Mouse (Mus musculus) cerebellum, adult 11-12 months (tissue): ENCODE measurements at regions not wholly inside any gene's neighbourhood (a gene's known extent, or its start where the extent isn't known, plus 50 kb on each side); places are given as distances from the start of the nearest gene placed in this dataset.

Experiments
- DNase-seq: peaks from one replicate; pipeline ENCODE4 v3.0.0; 2022

DNA sequence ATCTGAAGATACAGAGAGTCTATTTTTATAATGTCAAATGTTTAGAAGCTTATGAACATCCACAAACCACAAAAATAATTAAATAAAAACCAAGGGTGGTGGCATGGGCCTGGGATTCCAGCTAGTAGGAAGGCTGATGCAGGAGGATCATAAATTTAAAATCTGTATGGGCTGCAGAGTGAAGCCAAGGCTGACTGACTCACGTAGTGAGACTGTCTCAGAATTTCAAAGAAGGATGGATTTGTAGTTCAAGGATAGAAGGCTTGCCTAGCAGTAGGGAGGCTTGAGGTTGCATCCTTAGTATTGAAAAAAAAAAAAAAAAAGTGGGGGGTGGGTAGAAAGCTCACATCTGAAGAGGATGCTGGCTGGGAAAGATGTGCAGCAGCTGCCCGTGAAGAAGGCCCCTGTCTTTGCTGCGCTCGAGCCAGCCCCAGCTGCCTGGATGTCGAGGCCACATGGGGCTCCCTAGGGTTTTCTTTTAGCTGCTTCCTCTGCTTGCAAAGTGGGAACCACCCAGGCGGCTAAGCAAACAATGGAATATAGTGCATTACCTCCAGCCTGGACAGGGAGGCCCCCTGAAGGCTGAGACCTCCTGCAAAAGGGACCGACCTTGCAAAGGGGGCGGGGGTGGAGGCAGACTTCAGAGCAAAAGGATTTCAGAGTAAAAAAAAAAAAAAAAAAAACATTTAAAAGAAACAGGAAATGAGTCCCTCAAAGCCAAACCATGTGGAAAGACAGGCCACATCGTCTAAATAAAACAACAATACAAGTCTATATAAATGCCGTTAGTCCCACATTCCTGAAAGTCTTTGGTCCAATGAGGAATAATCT is 101.3 kb downstream of the Tmco5 start:
- no peak for DNase-seq

- DNase-seq, result no peak
Measured at GRCm38 (mm10) chr2:116980692-116981091, 102.2 kb downstream of the Tmco5 start.

GRCm38 (mm10) chr2:116983351-116983750 is 104.9 kb downstream of the Tmco5 start:
- DNase-seq, result no peak

DNA sequence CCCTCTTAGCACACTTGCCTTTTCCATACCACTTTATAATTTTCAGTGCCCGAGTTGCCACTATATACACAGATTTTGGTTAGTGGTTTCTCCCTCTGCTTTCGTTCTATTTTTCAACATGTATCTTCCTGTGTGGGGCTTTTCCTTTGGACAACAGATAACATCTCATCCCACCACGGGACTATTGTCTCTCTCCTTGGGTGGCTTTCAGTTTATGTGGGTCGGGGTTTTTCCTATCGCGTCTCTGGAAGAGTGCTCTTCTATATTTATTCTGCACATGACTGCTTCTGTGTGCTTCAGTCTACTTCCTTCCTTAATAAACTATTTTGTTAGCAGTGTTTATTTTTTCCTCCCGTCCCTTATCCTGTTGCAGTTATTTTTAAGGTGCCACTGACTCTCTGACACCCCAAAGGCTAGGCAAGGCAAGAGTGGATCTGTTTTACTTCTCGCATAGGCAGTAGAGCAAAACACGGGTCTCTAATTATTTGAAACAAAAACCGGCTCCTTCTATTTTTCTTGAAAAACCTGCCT is 105.4 kb downstream of the Tmco5 start:
- no peak for DNase-seq

DNA sequence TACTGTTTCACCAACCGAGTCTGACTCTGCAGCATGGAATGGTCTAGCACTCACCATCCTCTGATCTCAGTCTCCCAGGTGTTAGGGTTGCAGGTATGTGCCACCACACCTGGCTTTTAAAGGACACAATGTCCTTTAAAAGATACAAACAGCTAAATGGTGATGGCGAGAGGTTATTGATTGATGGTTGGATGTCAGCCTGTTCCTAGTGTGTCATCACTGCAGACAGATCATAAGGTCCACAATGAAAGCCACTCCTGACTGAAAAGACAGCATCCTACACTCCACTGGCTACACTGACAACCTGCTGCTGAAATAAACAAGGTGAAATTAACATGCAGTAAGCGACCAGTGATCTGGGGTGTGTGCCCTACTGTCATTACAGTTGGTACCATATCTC is 106.1 kb downstream of the Tmco5 start:
- DNase-seq, result no peak

DNA sequence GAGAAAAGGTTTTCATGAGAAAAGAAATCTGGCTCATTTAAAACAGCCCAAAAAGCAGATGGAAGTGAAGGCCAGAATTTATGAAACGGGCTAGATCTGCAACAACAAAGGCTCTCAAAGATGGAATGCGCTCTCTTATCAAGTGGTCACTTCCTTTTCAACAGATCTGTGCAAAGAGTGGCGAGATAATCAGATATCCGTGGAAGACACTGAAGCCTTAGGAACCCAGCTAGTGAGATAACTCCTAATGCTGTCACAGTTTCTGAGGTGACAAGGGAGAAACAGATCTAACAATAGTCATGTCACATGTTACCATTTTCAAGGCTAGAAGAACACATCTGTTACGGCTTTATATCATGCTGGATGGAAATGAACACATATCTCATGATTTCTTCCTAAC is 107.1 kb downstream of the Tmco5 start:
- DNase-seq, result no peak

GRCm38 (mm10) chr2:116988953-116989674 is 110.6 kb downstream of the Tmco5 start:
- no peak for DNase-seq

- no peak for DNase-seq
Measured at GRCm38 (mm10) chr2:116990106-116990505, 111.6 kb downstream of the Tmco5 start.

GRCm38 (mm10) chr2:116991561-116992042 is 113.1 kb downstream of the Tmco5 start:
- DNase-seq, result no peak

DNA sequence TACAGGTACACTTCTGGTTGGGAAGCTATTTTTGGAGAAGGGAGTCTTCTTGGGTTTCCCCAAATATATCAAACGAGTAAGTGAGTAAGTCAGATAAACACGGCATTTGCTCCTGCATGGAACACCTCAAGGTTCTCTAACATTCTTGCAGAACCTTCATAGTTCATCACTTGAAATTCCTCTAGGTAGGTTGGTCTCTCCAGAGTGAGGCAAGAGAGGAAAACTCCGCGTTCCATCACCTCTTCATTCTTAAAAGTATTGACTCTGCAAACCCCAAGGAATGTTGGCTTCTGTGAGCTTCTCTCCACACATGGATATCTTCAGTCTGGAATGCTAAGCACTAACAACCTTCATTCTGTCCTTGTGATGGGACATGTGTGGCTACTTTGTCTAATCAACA is 115.2 kb downstream of the Tmco5 start:
- no peak for DNase-seq

DNA sequence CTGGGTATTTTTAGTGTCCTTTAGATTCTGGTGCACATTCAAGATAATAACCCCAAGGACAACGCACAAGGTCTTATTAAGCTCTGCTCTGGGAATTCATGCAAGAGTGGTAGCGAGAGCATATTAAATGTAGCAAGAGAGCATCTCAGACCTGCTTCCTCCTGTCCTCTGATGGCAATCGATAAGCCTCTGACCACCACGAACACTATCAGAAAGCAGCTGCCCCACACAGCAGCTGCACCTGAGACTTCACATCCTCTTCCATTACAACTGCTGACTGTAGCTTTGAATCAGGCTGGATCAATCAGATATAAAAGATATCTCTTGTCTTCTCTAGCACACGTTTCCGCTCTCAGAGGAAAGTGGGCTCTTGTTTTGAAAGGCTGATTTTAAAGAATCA is 117.8 kb downstream of the Tmco5 start:
- no peak for DNase-seq

GRCm38 (mm10) chr2:116998822-116999221 is 120.3 kb downstream of the Tmco5 start:
- no peak for DNase-seq

GRCm38 (mm10) chr2:116999592-116999991 is 121.1 kb downstream of the Tmco5 start:
- DNase-seq, result no peak

DNA sequence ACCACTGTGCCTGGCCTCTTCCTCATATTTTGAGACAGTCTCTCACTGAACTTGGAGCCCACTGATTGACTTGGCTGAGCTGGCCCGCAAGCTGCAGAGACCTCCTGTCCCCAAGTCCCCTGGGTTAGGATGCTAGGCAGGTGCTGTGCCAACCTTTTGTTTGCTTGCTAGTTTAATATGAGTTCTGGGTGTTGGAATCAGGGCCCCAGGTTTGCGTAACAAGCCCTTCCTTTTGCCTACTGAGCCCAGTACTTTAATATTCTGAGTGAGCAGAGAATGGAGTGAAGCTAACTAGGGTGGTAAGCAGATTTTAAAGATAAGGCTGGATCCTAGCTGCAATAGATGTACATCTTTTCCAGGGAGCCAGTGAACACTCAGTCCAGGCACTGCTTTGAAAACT is 117.2 kb upstream of the Spred1 start:
- DNase-seq, result no peak

DNA sequence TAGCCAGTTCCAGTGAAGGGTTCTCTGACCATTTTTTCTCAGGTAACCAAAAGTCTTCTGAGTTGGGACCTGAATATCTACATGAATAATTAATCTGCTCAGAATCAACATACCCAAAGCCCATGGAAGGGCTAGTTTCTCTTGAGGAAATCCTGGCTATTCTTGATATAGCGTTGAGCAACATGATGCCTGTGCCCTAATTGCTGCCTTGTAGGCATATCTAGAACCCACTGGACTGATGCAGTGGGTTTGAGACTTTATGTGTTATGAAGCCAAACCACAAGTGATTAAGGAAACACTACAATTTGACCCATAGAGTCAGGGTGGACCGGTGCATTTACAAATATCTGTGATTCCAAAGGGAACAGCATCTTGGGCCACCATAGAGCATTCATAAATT is 114.3 kb upstream of the Spred1 start:
- no peak for DNase-seq

GRCm38 (mm10) chr2:117008922-117009321 is 112.3 kb upstream of the Spred1 start:
- DNase-seq, result no peak

- DNase-seq, result no peak
Measured at GRCm38 (mm10) chr2:117010001-117010400, 111.2 kb upstream of the Spred1 start.

DNA sequence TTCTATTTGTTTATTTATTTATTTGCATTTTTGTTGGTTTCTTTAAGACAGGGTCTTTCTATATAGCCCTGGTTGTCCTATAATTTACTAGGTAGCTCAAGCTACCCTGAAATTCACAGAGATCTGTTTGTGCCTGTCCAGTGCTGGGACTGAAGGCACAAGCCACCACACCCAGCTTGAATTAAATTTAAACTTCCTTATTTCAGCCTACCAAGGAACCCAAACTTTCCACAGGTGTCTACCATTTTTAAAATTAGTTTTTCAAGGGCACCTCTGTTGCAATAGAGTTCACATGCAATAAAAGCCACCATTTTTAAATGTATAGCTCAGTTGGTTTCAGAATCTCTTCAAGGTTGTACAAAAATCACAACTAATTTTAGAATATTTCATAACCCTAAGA is 110.2 kb upstream of the Spred1 start:
- DNase-seq, result no peak

DNA sequence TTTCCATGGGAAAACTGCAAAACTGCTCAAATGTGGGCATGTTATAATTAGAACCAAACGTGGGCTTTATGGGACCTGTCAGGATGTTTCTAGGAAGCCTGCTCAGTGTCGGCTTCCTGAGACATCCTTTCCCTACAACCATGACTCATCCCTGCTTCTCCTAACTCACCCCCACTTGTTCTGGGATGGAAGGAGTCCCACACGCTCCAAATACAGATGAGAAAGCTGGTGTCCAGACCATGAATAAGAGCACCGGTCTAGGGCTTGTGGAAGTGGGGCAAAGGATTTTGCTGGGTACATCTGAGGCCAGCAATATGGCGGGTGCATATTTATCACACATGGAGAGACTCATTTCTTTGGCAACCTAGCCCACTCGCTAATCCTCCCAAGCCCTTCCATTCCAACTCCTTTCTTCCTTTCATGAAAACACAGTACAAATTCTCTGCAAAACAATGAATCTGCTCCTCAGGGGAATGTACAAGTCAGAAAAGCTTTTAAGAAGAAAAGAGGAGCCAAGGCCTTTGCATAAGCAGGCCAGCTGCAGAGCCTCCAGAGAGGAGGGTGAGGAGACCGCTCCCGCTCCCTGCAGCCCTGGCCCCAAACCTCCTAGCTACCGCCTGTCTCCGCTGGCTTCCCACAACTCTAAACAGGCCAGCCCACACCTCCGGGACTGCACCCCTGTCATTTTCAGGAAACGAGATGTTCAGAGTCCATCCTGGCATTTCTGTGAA is 103.1 kb upstream of the Spred1 start:
- no peak for DNase-seq

- no peak for DNase-seq
Measured at GRCm38 (mm10) chr2:117018917-117019538, 102.1 kb upstream of the Spred1 start.

- DNase-seq, result no peak
Measured at GRCm38 (mm10) chr2:117019552-117019951, 101.6 kb upstream of the Spred1 start.

- no peak for DNase-seq
Measured at GRCm38 (mm10) chr2:117021787-117022186, 99.4 kb upstream of the Spred1 start.

- no peak for DNase-seq
Measured at GRCm38 (mm10) chr2:117023436-117023835, 97.7 kb upstream of the Spred1 start.
